Mouse (Mus musculus) heart, postnatal 4 days (tissue): ENCODE results near the gene Ogfr. TPM values are rescaled to one million over a fixed set of nuclear protein-coding genes. Genes with fewer than 3 reads are reported as not detected.

Experiments
- DNase-seq: peaks from one replicate; pipeline ENCODE4 v3.0.0; 2021
- total RNA-seq, 2 experiments: library from RNA; stranded (reverse); gene quantifications; 2 replicates each; pipeline ENCODE4 v1.2.3; 2021

Ogfr gene
- total RNA-seq, 2 experiments from 2014 or later: 49.6 to 51.8 TPM

DNA sequence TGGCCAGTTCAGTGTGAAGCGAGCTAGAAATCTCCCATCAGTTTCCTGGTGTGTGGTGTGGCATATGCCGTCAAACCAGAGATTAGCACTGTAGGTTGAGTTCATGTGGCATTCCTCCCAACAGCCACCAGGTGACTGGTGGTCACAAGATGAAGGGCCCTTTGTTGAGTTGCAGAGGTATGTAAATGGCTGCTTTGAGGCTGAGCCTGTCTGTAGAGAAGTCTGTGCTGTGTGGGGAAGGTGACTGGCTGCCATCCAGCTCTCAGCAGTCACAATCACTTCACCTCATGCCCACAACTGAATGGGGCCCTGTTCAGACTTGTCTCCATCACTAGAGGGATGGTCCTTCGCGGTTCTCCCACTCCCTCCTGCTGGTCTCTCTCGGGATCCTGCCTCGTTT is 15.7 kb downstream of the Ogfr start:
- no peak for DNase-seq

DNA sequence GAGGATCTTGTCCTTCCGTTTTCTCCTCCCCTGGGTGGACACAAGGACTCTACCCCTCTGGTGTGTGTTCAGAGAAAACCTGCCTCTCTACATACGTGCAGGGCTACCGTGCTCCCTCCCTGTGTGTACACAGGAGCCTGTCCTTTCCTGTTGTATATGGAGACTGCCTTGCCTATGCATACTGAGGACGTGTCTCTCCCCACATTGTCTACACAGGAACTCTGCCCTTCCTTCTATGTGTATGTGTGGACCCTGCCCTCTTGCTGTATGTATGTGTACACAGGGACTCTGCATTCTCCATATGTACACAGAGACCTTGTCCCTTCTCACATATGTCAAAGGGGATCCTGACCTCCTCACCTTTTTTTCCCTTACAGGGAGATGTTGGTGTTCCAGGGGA is 21.2 kb downstream of the Ogfr start:
- no peak for DNase-seq

GRCm38 (mm10) chr2:180611882-180612281 is 22.8 kb downstream of the Ogfr start:
- no peak for DNase-seq

DNA sequence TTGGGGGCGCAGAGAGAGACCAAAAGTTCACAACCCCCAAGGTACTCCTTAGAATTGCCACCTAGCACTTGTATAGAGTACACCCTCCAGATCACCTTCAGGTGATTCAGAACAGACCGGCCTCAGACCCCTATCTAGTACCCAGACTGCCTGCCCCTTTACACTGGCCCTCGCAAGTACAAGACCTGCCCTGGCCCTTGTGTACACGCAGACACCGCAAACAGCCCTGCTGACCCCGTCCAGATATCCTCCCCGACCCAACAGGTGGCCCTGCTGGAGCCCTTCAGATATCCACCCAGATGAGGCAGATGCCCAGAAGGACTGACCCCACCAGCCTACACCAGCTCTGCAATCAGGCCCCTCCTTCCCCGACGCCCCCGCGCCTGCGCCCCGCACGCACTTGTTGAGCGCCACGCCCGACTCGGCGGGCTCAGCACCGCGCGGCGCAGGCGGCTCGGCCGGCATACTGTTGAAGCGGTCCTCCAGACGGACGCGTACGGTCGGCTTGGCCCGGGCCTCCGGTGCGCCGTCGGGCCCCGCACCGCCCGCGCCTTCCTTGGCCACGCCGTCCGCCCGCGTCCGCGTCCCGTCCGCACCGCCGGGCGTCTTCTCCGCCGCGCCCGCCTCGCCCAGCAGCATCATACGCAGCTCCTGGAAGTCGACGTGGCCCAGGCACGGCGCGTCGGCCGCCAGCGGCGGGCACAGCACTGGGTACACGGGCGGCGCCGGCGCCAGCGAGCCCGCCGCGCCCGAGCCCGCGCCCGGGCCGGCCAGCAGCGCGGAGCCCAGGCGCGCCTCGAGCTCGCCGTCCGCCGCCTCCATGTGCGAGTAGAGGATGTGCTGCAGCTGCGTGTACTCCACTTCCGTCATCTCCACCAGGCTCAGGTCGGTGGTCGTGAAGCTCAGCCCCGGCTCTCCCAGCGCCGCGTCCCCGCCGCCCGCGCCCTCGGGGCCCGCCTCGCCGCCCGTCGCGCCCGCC is 52.8 kb downstream of the Ogfr start:
- no peak for DNase-seq

DNA sequence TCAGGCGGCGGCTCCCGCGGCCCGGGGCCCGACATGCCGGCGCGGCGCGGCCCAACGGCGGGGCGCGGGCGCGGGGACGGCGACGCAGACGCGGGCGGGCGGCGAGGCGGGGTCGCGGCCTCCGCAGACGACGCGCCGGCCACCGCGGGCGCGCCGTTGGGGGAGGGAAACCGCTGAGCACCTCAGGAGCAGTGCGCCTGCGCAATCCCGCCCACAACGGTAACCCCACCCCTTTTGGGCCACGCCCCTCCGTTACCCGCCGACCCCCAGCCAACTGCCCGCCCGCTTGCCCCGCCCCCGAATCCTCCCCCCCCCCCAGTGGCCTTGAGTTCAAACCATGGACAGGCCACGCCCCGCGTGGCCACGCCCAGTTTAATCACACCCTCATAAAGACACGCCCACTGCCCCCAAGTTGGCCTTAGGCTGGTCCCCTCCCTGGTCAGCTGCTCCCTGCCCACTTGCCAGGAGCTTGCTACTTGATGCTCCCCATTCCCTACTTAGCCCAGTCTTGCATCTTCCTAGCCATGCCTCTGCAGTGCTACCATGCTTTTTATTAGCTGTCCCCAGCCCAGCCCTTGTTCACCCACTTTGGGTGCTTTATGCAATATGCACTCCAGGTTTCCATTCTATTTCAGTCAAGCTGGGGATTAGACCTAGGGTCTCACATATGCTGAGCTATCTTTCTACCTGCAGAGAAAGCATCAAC is 53.7 kb downstream of the Ogfr start, which contains the start of gene Tcfl5:
Tcfl5 (minus strand) TSS at position 154 of the 706 bp plus-strand sequence.
- no peak for DNase-seq

DNA sequence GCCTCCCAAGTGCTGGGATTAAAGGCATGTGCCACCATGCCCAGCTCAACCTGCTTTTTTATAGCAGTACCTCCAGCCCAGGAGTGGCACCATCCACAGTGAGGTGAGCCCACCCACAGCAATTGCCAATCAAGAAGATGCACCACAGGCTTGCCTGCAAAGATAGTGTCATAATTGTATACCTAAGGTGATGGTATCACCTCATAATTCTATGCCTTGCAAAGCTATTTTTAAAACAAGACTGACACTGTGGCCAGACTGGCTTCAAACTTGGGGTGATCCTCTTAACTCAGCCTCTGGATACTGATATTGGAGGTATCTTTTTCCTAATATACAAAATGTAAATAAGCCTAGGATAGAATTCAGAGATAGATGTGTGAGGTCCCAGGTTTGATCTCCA is 54.6 kb downstream of the Ogfr start:
- DNase-seq: no peak

Other genes starting within 250 kb of the Ogfr start
- under 1 TPM; 0.19 to 0.20 TPM for gene Slco4a1, start 133.0 kb upstream of the Ogfr start, total RNA-seq
- under 1 TPM; 0.21 to 0.45 TPM for gene Ntsr1, start 89.3 kb upstream of the Ogfr start, total RNA-seq
- 10 to 100 TPM; 26.1 to 27.0 TPM for gene Mrgbp, start 7.9 kb upstream of the Ogfr start, total RNA-seq
- 1 to 10 TPM; 1.2 to 1.8 TPM for gene Col9a3, start 8.5 kb downstream of the Ogfr start, total RNA-seq
- gene Tcfl5, start 53.5 kb downstream of the Ogfr start, total RNA-seq: under 1 TPM; 0.20 to 0.26 TPM
- gene Dido1, start 120.8 kb downstream of the Ogfr start, total RNA-seq: 10 to 100 TPM; 40.5 to 44.0 TPM
- gene Gid8, start 120.9 kb downstream of the Ogfr start, total RNA-seq: 10 to 100 TPM; 68.5 to 69.9 TPM
- under 1 TPM; 0.69 to 0.88 TPM for gene Slc17a9, start 136.0 kb downstream of the Ogfr start, total RNA-seq
- not detected for gene Bhlhe23, start 187.7 kb downstream of the Ogfr start, total RNA-seq